In the genomic region with DNA sequence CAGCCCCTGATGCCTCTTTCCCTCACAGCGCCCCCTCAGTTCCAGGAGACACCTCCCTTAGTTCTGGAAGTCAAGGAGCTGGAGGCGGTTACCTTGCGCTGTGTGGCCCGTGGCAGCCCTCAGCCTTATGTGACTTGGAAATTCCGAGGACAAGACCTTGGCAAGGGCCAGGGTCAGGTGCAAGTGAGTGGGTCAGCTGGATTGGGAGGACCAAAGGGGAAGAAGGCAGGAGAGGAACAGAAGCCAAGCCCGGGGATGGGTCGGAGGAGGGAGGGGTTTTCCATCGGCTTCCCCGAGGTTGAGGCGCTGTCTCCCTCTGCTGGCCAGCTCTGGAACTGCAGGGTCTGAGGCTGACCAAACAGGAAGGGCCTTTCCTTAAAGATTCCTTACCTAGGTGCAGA, we compare ENCODE assay signal across 8 mouse cellular contexts. TPM values are rescaled to one million over a fixed set of nuclear protein-coding genes. Genes with fewer than 3 reads are reported as not detected.
DNase-seq lines count a peak whose midpoint lies in the region; ATAC-seq and TF ChIP-seq lines count a peak whose summit lies in the region.

No protein-coding gene starts in this region.

- H3K9ac ChIP-seq in hindbrain, embryonic 12.5 days, result peak overlapping the region; percentile 32; the same call in 1 of the 2 replicates
- no peak overlapping the region for H3K9ac ChIP-seq in lung, postnatal 0 days (replicated peaks; ENCODE audit: low read depth)

- TF ChIP-seq CTCF in lung, postnatal 0 days (IDR thresholded peaks at IDR 0.05), result peak; percentile 98

- 13% methylated on average over 10 of the region's 10 CpGs for WGBS in hindbrain, embryonic 12.5 days
- 6% methylated on average over 10 of the region's 10 CpGs for WGBS in lung, postnatal 0 days

- ATAC-seq in hindbrain, embryonic 12.5 days (ENCODE audit: low FRiP score), result peak; percentile 33
- ATAC-seq in lung, postnatal 0 days, result peak; percentile 76

- no peak overlapping the region for H3K27ac ChIP-seq in hindbrain, embryonic 12.5 days
- no peak overlapping the region for H3K27ac ChIP-seq in lung, postnatal 0 days (ENCODE audit: low read length)

- no peak for TF ChIP-seq EP300 in lung, postnatal 0 days (IDR thresholded peaks at IDR 0.05)

- no peaks in the 10 kb centered on the region for H3K9me3 ChIP-seq in hindbrain, embryonic 12.5 days (replicated peaks)
- H3K9me3 ChIP-seq in lung, postnatal 0 days (ENCODE audit: low read length), result no peaks in the 10 kb centered on the region

- peaks cover 58% of the 10 kb centered on the region for H3K36me3 ChIP-seq in hindbrain, embryonic 12.5 days
- no peaks in the 10 kb centered on the region for H3K36me3 ChIP-seq in lung, postnatal 0 days (ENCODE audit: insufficient read depth, low read length)

- H3K4me3 ChIP-seq in hindbrain, embryonic 12.5 days, result peak overlapping the region; percentile 16; the same call in 1 of the 2 replicates
- peak overlapping the region; percentile 19; the same call in 1 of the 2 replicates for H3K4me3 ChIP-seq in lung, postnatal 0 days (ENCODE audit: low read depth, low read length)

- H3K4me2 ChIP-seq in hindbrain, embryonic 12.5 days (replicated peaks), result peak overlapping the region; percentile 37
- H3K4me2 ChIP-seq in lung, postnatal 0 days (replicated peaks; ENCODE audit: low read depth, low read length), result peak overlapping the region; percentile 53

- peak; percentile 32 for DNase-seq in MEL-GATA-1-ER (ENCODE audit: extremely low read depth, low read depth)
- peak; percentile 75 for DNase-seq in cerebellum, adult 9-11 months
- DNase-seq in frontal cortex, postnatal 14 days (ENCODE audit: low spot score in 2 of 2), result peak; percentile 73 to 88
- DNase-seq in layer of hippocampus, postnatal 10 days (ENCODE audit: low spot score in 2 of 2), result peak; percentile 94 to 96
- DNase-seq in lung, postnatal 0 days (ENCODE audit: low spot score), result peak; percentile 82
- DNase-seq in ovary, postnatal 14 days (ENCODE audit: low spot score), result peak; percentile 96
- DNase-seq in thymus, postnatal 0 days (ENCODE audit: low spot score), result peak; percentile 62

- H3K4me1 ChIP-seq in hindbrain, embryonic 12.5 days, result peaks cover 32% of the 10 kb centered on the region
- no peaks in the 10 kb centered on the region for H3K4me1 ChIP-seq in lung, postnatal 0 days (ENCODE audit: insufficient read depth, low read depth, low read length)

- H3K27me3 ChIP-seq in hindbrain, embryonic 12.5 days, result no peaks in the 10 kb centered on the region
- no peaks in the 10 kb centered on the region for H3K27me3 ChIP-seq in lung, postnatal 0 days (replicated peaks; ENCODE audit: insufficient read depth, low read length)

RNA-seq across cellular contexts. Expression of a gene that starts 8.7 kb away (rescaled TPM):
- 69.9 and 82.2 TPM in 2 replicates for polyA plus RNA-seq in hindbrain, embryonic 12.5 days (2016; fragmentation: Nextera tagmentation; extraction: Ambion mirVana)
- 10 to 100 TPM; 13.9 to 15.5 TPM for total RNA-seq in layer of hippocampus, postnatal 10 days (2021)
- polyA plus RNA-seq in lung, postnatal 0 days (2015; fragmentation: Nextera tagmentation; extraction: Ambion mirVana), result 1.1 and 1.3 TPM in 2 replicates
- polyA plus RNA-seq in thymus, postnatal 0 days (2015; fragmentation: Nextera tagmentation; extraction: Ambion mirVana), result 2.4 and 2.5 TPM in 2 replicates

RNA-seq across cellular contexts. Expression of a gene that starts 9.6 kb away (rescaled TPM):
- polyA plus RNA-seq in hindbrain, embryonic 12.5 days (2016; fragmentation: Nextera tagmentation; extraction: Ambion mirVana), result 53.2 and 64.5 TPM in 2 replicates
- total RNA-seq in layer of hippocampus, postnatal 10 days (2021), result 10 to 100 TPM; 20.7 to 21.4 TPM
- 739 and 823 TPM in 2 replicates for polyA plus RNA-seq in lung, postnatal 0 days (2015; fragmentation: Nextera tagmentation; extraction: Ambion mirVana)
- 151 and 180 TPM in 2 replicates for polyA plus RNA-seq in thymus, postnatal 0 days (2015; fragmentation: Nextera tagmentation; extraction: Ambion mirVana)

RNA-seq across cellular contexts. Expression of a gene that starts 15.1 kb away (rescaled TPM):
- 0.27 and 0.40 TPM in 2 replicates for polyA plus RNA-seq in hindbrain, embryonic 12.5 days (2016; fragmentation: Nextera tagmentation; extraction: Ambion mirVana)
- total RNA-seq in layer of hippocampus, postnatal 10 days (2021), result 1 to 10 TPM in 1 of 2 experiments, under 1 TPM in 1; 0.64 to 1.1 TPM
- 4.7 and 5.3 TPM in 2 replicates for polyA plus RNA-seq in lung, postnatal 0 days (2015; fragmentation: Nextera tagmentation; extraction: Ambion mirVana)
- polyA plus RNA-seq in thymus, postnatal 0 days (2015; fragmentation: Nextera tagmentation; extraction: Ambion mirVana), result 1.2 and 1.4 TPM in 2 replicates

RNA-seq across cellular contexts. Expression of a gene that starts 30.3 kb away (rescaled TPM):
- polyA plus RNA-seq in hindbrain, embryonic 12.5 days (2016; fragmentation: Nextera tagmentation; extraction: Ambion mirVana), result 3.3 and 4.4 TPM in 2 replicates
- 1 to 10 TPM; 3.3 to 4.9 TPM for total RNA-seq in layer of hippocampus, postnatal 10 days (2021)
- 12.2 and 13.1 TPM in 2 replicates for polyA plus RNA-seq in lung, postnatal 0 days (2015; fragmentation: Nextera tagmentation; extraction: Ambion mirVana)
- 1.6 and 1.9 TPM in 2 replicates for polyA plus RNA-seq in thymus, postnatal 0 days (2015; fragmentation: Nextera tagmentation; extraction: Ambion mirVana)

Comparison
In these comparisons a context has a peak if more than half of its experiments do, and no peak if none do; other contexts are left out.
1. DNase-seq: peak in every context shown above with its lines; median percentile 96 in ovary, postnatal 14 days; 95 in layer of hippocampus, postnatal 10 days; 82 in lung, postnatal 0 days; 80 in frontal cortex, postnatal 14 days; 75 in cerebellum, adult 9-11 months; 62 in thymus, postnatal 0 days; 32 in MEL-GATA-1-ER.
2. RNA of a gene that starts 8.7 kb away (polyA plus RNA-seq): 69.9 to 82.2 TPM in hindbrain, embryonic 12.5 days; 2.4 to 2.5 TPM in thymus, postnatal 0 days and 1.1 to 1.3 TPM in lung, postnatal 0 days; every median in the first group is over 10 times any median in the second.